Mouse (Mus musculus) adrenal gland, postnatal 25 days (tissue): ENCODE results near the gene Ndc1. TPM values are rescaled to one million over a fixed set of nuclear protein-coding genes. Genes with fewer than 3 reads are reported as not detected.
"Not testable (repeated sequence)": the region's sequence is repeated elsewhere in the genome, so short reads cannot be mapped to it uniquely, and the experiment has no call there.

Experiments
- DNase-seq: peaks from one replicate; pipeline ENCODE4 v3.0.0; 2021; ENCODE audit warnings: mixed read lengths
- total RNA-seq: library from RNA; stranded (reverse); gene quantifications from 2 replicates; pipeline ENCODE4 v1.2.3, GENCODE M21; 2021

The Ndc1 gene
- total RNA-seq, 1 experiment from 2014 or later, result 14.2 TPM

- DNase-seq, result no peak
These were observed 3.4 kb upstream of the Ndc1 start for GRCm38 (mm10) chr4:107364190-107364639.

- not testable (repeated sequence) for DNase-seq
These were observed 1.2 kb upstream of the Ndc1 start for GRCm38 (mm10) chr4:107366408-107366807.

GRCm38 (mm10) chr4:107372304-107372703 is 4.7 kb downstream of the Ndc1 start:
- no peak for DNase-seq

- DNase-seq, result no peak
These were observed 7.1 kb downstream of the Ndc1 start for GRCm38 (mm10) chr4:107374677-107375076.

- no peak for DNase-seq
These were observed 11.4 kb downstream of the Ndc1 start for GRCm38 (mm10) chr4:107378954-107379353.

- no peak for DNase-seq
These were observed 13.3 kb downstream of the Ndc1 start for GRCm38 (mm10) chr4:107380871-107381270.

- peak; percentile 24 for DNase-seq
These were observed 19.5 kb downstream of the Ndc1 start for GRCm38 (mm10) chr4:107387038-107387437.

- DNase-seq, result no peak
These were observed 19.9 kb downstream of the Ndc1 start for GRCm38 (mm10) chr4:107387465-107387864.

GRCm38 (mm10) chr4:107388291-107388690 is 20.7 kb downstream of the Ndc1 start:
- DNase-seq, result no peak

- no peak for DNase-seq
These were observed 21.8 kb downstream of the Ndc1 start for GRCm38 (mm10) chr4:107389345-107389744.

GRCm38 (mm10) chr4:107393771-107394170 is 26.2 kb downstream of the Ndc1 start:
- DNase-seq, result no peak

- no peak for DNase-seq
These were observed 52.6 kb downstream of the Ndc1 start for GRCm38 (mm10) chr4:107420202-107420601.

- DNase-seq, result peak; percentile 17
These were observed 54.1 kb downstream of the Ndc1 start for GRCm38 (mm10) chr4:107421711-107422110.

- DNase-seq, result peak; percentile 26
These were observed 54.6 kb downstream of the Ndc1 start for GRCm38 (mm10) chr4:107422176-107422575.

GRCm38 (mm10) chr4:107425616-107426015 is 58.0 kb downstream of the Ndc1 start:
- peak; percentile 27 for DNase-seq

- DNase-seq, result no peak
These were observed 59.0 kb downstream of the Ndc1 start for GRCm38 (mm10) chr4:107426631-107427030.

GRCm38 (mm10) chr4:107432717-107433116 is 65.1 kb downstream of the Ndc1 start:
- peak; percentile 62 for DNase-seq

GRCm38 (mm10) chr4:107433998-107434355 is 66.4 kb downstream of the Ndc1 start:
- no peak for DNase-seq

GRCm38 (mm10) chr4:107434356-107435237 is 67.0 kb downstream of the Ndc1 start, which contains the start of gene Glis1:
TSS of gene Glis1 (plus strand) at chr4:107434591.
- peak; percentile 85 for DNase-seq

GRCm38 (mm10) chr4:107435238-107435946 is 67.8 kb downstream of the Ndc1 start:
- DNase-seq, result no peak

- DNase-seq, result no peak
These were observed 68.9 kb downstream of the Ndc1 start for GRCm38 (mm10) chr4:107436476-107436875.

GRCm38 (mm10) chr4:107438741-107439140 is 71.2 kb downstream of the Ndc1 start:
- no peak for DNase-seq

GRCm38 (mm10) chr4:107440306-107440705 is 72.7 kb downstream of the Ndc1 start:
- DNase-seq, result no peak
